Mouse (Mus musculus): ENCODE results near the gene Lsm14a. TPM values are rescaled to one million over a fixed set of nuclear protein-coding genes. Genes with fewer than 3 reads are reported as not detected.

Gene Lsm14a
- polyA plus RNA-seq, 1 experiment from 2014 or later, result 47.1 TPM

GRCm38 (mm10) chr7:34323351-34323750 lies 69.8 kb downstream of the Lsm14a start:
- WGBS, result 47% methylated on average over 8 of the region's 8 CpGs
- ATAC-seq, result no peak
- no peaks in the 10 kb centered on the region for H3K9me3 ChIP-seq (ENCODE audit: control insufficient read depth)
- no peaks in the 10 kb centered on the region for H3K36me3 ChIP-seq (ENCODE audit: control insufficient read depth, insufficient read depth)
- no peak overlapping the region for H3K4me3 ChIP-seq (ENCODE audit: low read depth, low read length)
- H3K4me1 ChIP-seq (replicated peaks; ENCODE audit: control insufficient read depth, insufficient read depth, low read length), result no peaks in the 10 kb centered on the region; the same call in 1 of the 2 replicates
- H3K27ac ChIP-seq (ENCODE audit: low read depth, low read length), result no peak overlapping the region
- no peak overlapping the region for H3K9ac ChIP-seq (ENCODE audit: low read depth, low read length)
- TF ChIP-seq CTCF (IDR thresholded peaks at IDR 0.05; ENCODE audit: low read depth), result no peak
- no peak overlapping the region for H3K4me2 ChIP-seq (replicated peaks; ENCODE audit: low read depth)
- no peaks in the 10 kb centered on the region for H3K27me3 ChIP-seq (replicated peaks; ENCODE audit: control insufficient read depth, insufficient read depth, low read length)

- no peak overlapping the region for H3K27ac ChIP-seq (ENCODE audit: low read depth, low read length)
- no peak overlapping the region for H3K9ac ChIP-seq (ENCODE audit: low read depth, low read length)
- 67% methylated on average over 4 of the region's 4 CpGs for WGBS
- no peak for TF ChIP-seq CTCF (IDR thresholded peaks at IDR 0.05; ENCODE audit: low read depth)
- no peaks in the 10 kb centered on the region for H3K27me3 ChIP-seq (replicated peaks; ENCODE audit: control insufficient read depth, insufficient read depth, low read length)
- H3K36me3 ChIP-seq (ENCODE audit: control insufficient read depth, insufficient read depth), result no peaks in the 10 kb centered on the region
- H3K4me2 ChIP-seq (replicated peaks; ENCODE audit: low read depth), result no peak overlapping the region
- H3K4me3 ChIP-seq (ENCODE audit: low read depth, low read length), result no peak overlapping the region
- ATAC-seq, result peak; percentile 51
- H3K9me3 ChIP-seq (ENCODE audit: control insufficient read depth), result no peaks in the 10 kb centered on the region
- H3K4me1 ChIP-seq (replicated peaks; ENCODE audit: control insufficient read depth, insufficient read depth, low read length), result no peaks in the 10 kb centered on the region; the same call in 1 of the 2 replicates
Measured at GRCm38 (mm10) chr7:34321958-34322357, 71.2 kb downstream of the Lsm14a start.

- no peak overlapping the region for H3K4me3 ChIP-seq (ENCODE audit: low read depth, low read length)
- H3K4me2 ChIP-seq (replicated peaks; ENCODE audit: low read depth), result no peak overlapping the region
- no peak overlapping the region for H3K27ac ChIP-seq (ENCODE audit: low read depth, low read length)
- no peaks in the 10 kb centered on the region for H3K27me3 ChIP-seq (replicated peaks; ENCODE audit: control insufficient read depth, insufficient read depth, low read length)
- no peak for ATAC-seq
- no peak overlapping the region for H3K9ac ChIP-seq (ENCODE audit: low read depth, low read length)
- 69% methylated on average over 5 of the region's 5 CpGs for WGBS
- H3K36me3 ChIP-seq (ENCODE audit: control insufficient read depth, insufficient read depth), result no peaks in the 10 kb centered on the region
- no peak for TF ChIP-seq CTCF (IDR thresholded peaks at IDR 0.05; ENCODE audit: low read depth)
- no peaks in the 10 kb centered on the region; the same call in 1 of the 2 replicates for H3K4me1 ChIP-seq (replicated peaks; ENCODE audit: control insufficient read depth, insufficient read depth, low read length)
- H3K9me3 ChIP-seq (ENCODE audit: control insufficient read depth), result no peaks in the 10 kb centered on the region
Measured at GRCm38 (mm10) chr7:34321119-34321518, 72.0 kb downstream of the Lsm14a start.

GRCm38 (mm10) chr7:34319957-34320356 lies 73.2 kb downstream of the Lsm14a start:
- H3K4me1 ChIP-seq (replicated peaks; ENCODE audit: control insufficient read depth, insufficient read depth, low read length), result no peaks in the 10 kb centered on the region; the same call in 1 of the 2 replicates
- H3K4me2 ChIP-seq (replicated peaks; ENCODE audit: low read depth), result no peak overlapping the region
- ATAC-seq, result no peak
- no peaks in the 10 kb centered on the region for H3K27me3 ChIP-seq (replicated peaks; ENCODE audit: control insufficient read depth, insufficient read depth, low read length)
- no peak overlapping the region for H3K4me3 ChIP-seq (ENCODE audit: low read depth, low read length)
- TF ChIP-seq CTCF (IDR thresholded peaks at IDR 0.05; ENCODE audit: low read depth), result no peak
- WGBS, result 39% methylated on average over 3 of the region's 3 CpGs
- H3K27ac ChIP-seq (ENCODE audit: low read depth, low read length), result no peak overlapping the region
- no peaks in the 10 kb centered on the region for H3K36me3 ChIP-seq (ENCODE audit: control insufficient read depth, insufficient read depth)
- no peak overlapping the region for H3K9ac ChIP-seq (ENCODE audit: low read depth, low read length)
- H3K9me3 ChIP-seq (ENCODE audit: control insufficient read depth), result no peaks in the 10 kb centered on the region

GRCm38 (mm10) chr7:34319123-34319522 lies 74.0 kb downstream of the Lsm14a start:
- no peak for ATAC-seq
- no peaks in the 10 kb centered on the region for H3K36me3 ChIP-seq (ENCODE audit: control insufficient read depth, insufficient read depth)
- no peaks in the 10 kb centered on the region; the same call in 1 of the 2 replicates for H3K4me1 ChIP-seq (replicated peaks; ENCODE audit: control insufficient read depth, insufficient read depth, low read length)
- no peaks in the 10 kb centered on the region for H3K27me3 ChIP-seq (replicated peaks; ENCODE audit: control insufficient read depth, insufficient read depth, low read length)
- H3K27ac ChIP-seq (ENCODE audit: low read depth, low read length), result no peak overlapping the region
- 59% methylated on average over 2 of the region's 2 CpGs for WGBS
- no peak overlapping the region for H3K4me2 ChIP-seq (replicated peaks; ENCODE audit: low read depth)
- H3K9ac ChIP-seq (ENCODE audit: low read depth, low read length), result no peak overlapping the region
- TF ChIP-seq CTCF (IDR thresholded peaks at IDR 0.05; ENCODE audit: low read depth), result no peak
- H3K4me3 ChIP-seq (ENCODE audit: low read depth, low read length), result no peak overlapping the region
- no peaks in the 10 kb centered on the region for H3K9me3 ChIP-seq (ENCODE audit: control insufficient read depth)

- H3K27ac ChIP-seq (ENCODE audit: low read depth, low read length), result peak overlapping the region; percentile 50
- no peak overlapping the region for H3K4me3 ChIP-seq (ENCODE audit: low read depth, low read length)
- H3K27me3 ChIP-seq (replicated peaks; ENCODE audit: control insufficient read depth, insufficient read depth, low read length), result no peaks in the 10 kb centered on the region
- H3K4me2 ChIP-seq (replicated peaks; ENCODE audit: low read depth), result no peak overlapping the region
- TF ChIP-seq CTCF (IDR thresholded peaks at IDR 0.05; ENCODE audit: low read depth), result peak; percentile 29; the same call in 1 of the 2 replicates
- no peaks in the 10 kb centered on the region for H3K36me3 ChIP-seq (ENCODE audit: control insufficient read depth, insufficient read depth)
- ATAC-seq, result no peak
- H3K4me1 ChIP-seq (replicated peaks; ENCODE audit: control insufficient read depth, insufficient read depth, low read length), result no peaks in the 10 kb centered on the region; the same call in 1 of the 2 replicates
- H3K9ac ChIP-seq (ENCODE audit: low read depth, low read length), result no peak overlapping the region
- 52% methylated on average over 7 of the region's 7 CpGs for WGBS
- no peaks in the 10 kb centered on the region for H3K9me3 ChIP-seq (ENCODE audit: control insufficient read depth)
Measured at GRCm38 (mm10) chr7:34317901-34318476, 75.1 kb downstream of the Lsm14a start.

Measured in intestine, postnatal 0 days (tissue).